Mouse (Mus musculus) limb, embryonic 12.5 days (tissue): Measurements from ENCODE around the gene Phf13. TPM values are rescaled to one million over a fixed set of nuclear protein-coding genes. Genes with fewer than 3 reads are reported as not detected.

Experiments
- ATAC-seq: fragments of 200-750 bp; cut with Nextera tagmentation; 2 replicates; pipeline ENCODE4 v1.8.0; 2017; ENCODE audit warnings: low read depth, moderate TSS enrichment; ENCODE audit not compliant: insufficient number of reproducible peaks, insufficient read depth, low FRiP score, low TSS enrichment
- H3K27ac ChIP-seq: fragments of 300-500 bp; sonication (generic); 2 replicates; pipeline ENCODE4 v1.5.1; 2016; ENCODE audit warnings: mild to moderate bottlenecking, moderate library complexity
- H3K27me3 ChIP-seq: fragments of 300-500 bp; sonication (generic); 2 replicates; pipeline ENCODE4 v1.6.1; 2016; ENCODE audit warnings: mild to moderate bottlenecking, moderate library complexity
- H3K36me3 ChIP-seq: fragments of 300-500 bp; sonication (generic); 2 replicates; pipeline ENCODE4 v1.6.1; 2016; ENCODE audit warnings: mild to moderate bottlenecking, moderate library complexity
- H3K4me1 ChIP-seq: fragments of 300-500 bp; sonication (generic); replicated peaks from 2 replicates; pipeline ENCODE4 v1.6.1; 2016
- H3K4me2 ChIP-seq: fragments of 300-500 bp; sonication (generic); 2 replicates; pipeline ENCODE4 v1.6.1; 2016; ENCODE audit warnings: mild to moderate bottlenecking, moderate library complexity
- H3K4me3 ChIP-seq: fragments of 300-500 bp; sonication (generic); replicated peaks from 2 replicates; pipeline ENCODE4 v1.5.1; 2016; ENCODE audit warnings: mild to moderate bottlenecking
- H3K9ac ChIP-seq: fragments of 300-500 bp; sonication (generic); replicated peaks from 2 replicates; pipeline ENCODE4 v1.6.1; 2016; ENCODE audit warnings: mild to moderate bottlenecking, moderate library complexity
- H3K9me3 ChIP-seq: fragments of 300-500 bp; sonication (generic); 2 replicates; pipeline ENCODE4 v1.6.1; 2016; ENCODE audit warnings: mild to moderate bottlenecking, moderate library complexity
- WGBS: fragments of 180-500 bp; shearing (Covaris S2); methylation state at CpG from one replicate; pipeline ENCODE4 v1.1.7; 2016; 5-methylcytosine and 5-hydroxymethylcytosine counted together
- polyA plus RNA-seq: library from polyadenylated mRNA; unstranded; fragments of >200 nt; fragmentation: Nextera tagmentation; extraction: Ambion mirVana; gene quantifications from 2 replicates; pipeline ENCODE4 v1.2.1, GENCODE M21; 2016

The Phf13 gene
- polyA plus RNA-seq, 1 experiment from 2014 or later: 41.8 TPM

GRCm38 (mm10) chr4:152011171-152011760 lies 15.2 kb upstream of the Phf13 start:
- Histone ChIP-seq H3K9ac (peak overlapping the region; percentile 75), H3K4me3 (peak overlapping the region; percentile 85), H3K27me3 (peaks cover 14% of the 10 kb centered on the region; the same call in 1 of the 2 replicates), H3K9me3 (no peaks in the 10 kb centered on the region), H3K4me1 (peaks cover 31% of the 10 kb centered on the region), H3K36me3 (peaks cover 44% of the 10 kb centered on the region), H3K4me2 (peak overlapping the region; percentile 100), H3K27ac (no peak overlapping the region)
- whole genome bisulfite sequencing: 79% methylated on average over 8 of the region's 8 CpGs
- ATAC-seq: no peak

GRCm38 (mm10) chr4:152010707-152011134 lies 14.7 kb upstream of the Phf13 start:
- Histone ChIP-seq H3K9ac (peak overlapping the region; percentile 75), H3K36me3 (peaks cover 39% of the 10 kb centered on the region), H3K9me3 (no peaks in the 10 kb centered on the region), H3K4me1 (peaks cover 31% of the 10 kb centered on the region), H3K4me2 (peak overlapping the region; percentile 100), H3K27ac (0 out of 2 replicates have a peak overlapping the region, but pooled peaks have one; percentile 87), H3K27me3 (peaks cover 15% of the 10 kb centered on the region; the same call in 1 of the 2 replicates), H3K4me3 (peak overlapping the region; percentile 85)
- no peak for ATAC-seq
- WGBS: 13% methylated on average over 13 of the region's 13 CpGs

- Histone ChIP-seq H3K36me3 (peaks cover 34% of the 10 kb centered on the region), H3K4me2 (peak overlapping the region; percentile 100), H3K4me1 (peaks cover 31% of the 10 kb centered on the region), H3K4me3 (peak overlapping the region; percentile 85), H3K9ac (peak overlapping the region; percentile 75), H3K27ac (peak overlapping the region; percentile 87), H3K9me3 (no peaks in the 10 kb centered on the region), H3K27me3 (peaks cover 15% of the 10 kb centered on the region; the same call in 1 of the 2 replicates)
- peak; percentile 26 for ATAC-seq
- WGBS: 2% methylated on average over 10 of the region's 10 CpGs
These were observed 14.1 kb upstream of the Phf13 start for GRCm38 (mm10) chr4:152010091-152010706.

- Histone ChIP-seq H3K27me3 (peaks cover 15% of the 10 kb centered on the region; the same call in 1 of the 2 replicates), H3K9me3 (no peaks in the 10 kb centered on the region), H3K4me3 (peak overlapping the region; percentile 85), H3K4me1 (peaks cover 31% of the 10 kb centered on the region), H3K36me3 (peaks cover 25% of the 10 kb centered on the region), H3K4me2 (peak overlapping the region; percentile 100), H3K9ac (peak overlapping the region; percentile 75), H3K27ac (peak overlapping the region; percentile 87)
- WGBS: under 1% methylated on average over 109 of the region's 115 CpGs
- ATAC-seq: peak; percentile 60
These were observed 13.3 kb upstream of the Phf13 start for GRCm38 (mm10) chr4:152009076-152010051.

GRCm38 (mm10) chr4:152008622-152009075 lies 12.6 kb upstream of the Phf13 start, which contains the start of gene Klhl21:
TSS of gene Klhl21 (plus strand) at chr4:152008803.
- peaks cover 15% of the 10 kb centered on the region; the same call in 1 of the 2 replicates for H3K27me3 ChIP-seq
- peaks cover 18% of the 10 kb centered on the region for H3K36me3 ChIP-seq
- peaks cover 31% of the 10 kb centered on the region for H3K4me1 ChIP-seq
- under 1% methylated on average over 38 of the region's 45 CpGs for WGBS
- peak within 1 kb of the TSS; percentile 100 for H3K4me2 ChIP-seq
- H3K4me3 ChIP-seq: peak within 1 kb of the TSS; percentile 85
- H3K27ac ChIP-seq: peak within 1 kb of the TSS; percentile 87
- ATAC-seq: peak; percentile 80
- H3K9me3 ChIP-seq: no peaks in the 10 kb centered on the region
- H3K9ac ChIP-seq: peak within 1 kb of the TSS; percentile 75

- peaks cover 31% of the 10 kb centered on the region for H3K4me1 ChIP-seq
- peaks cover 15% of the 10 kb centered on the region; the same call in 1 of the 2 replicates for H3K27me3 ChIP-seq
- peak overlapping the region; percentile 75 for H3K9ac ChIP-seq
- H3K4me3 ChIP-seq: peak overlapping the region; percentile 85
- no peaks in the 10 kb centered on the region for H3K9me3 ChIP-seq
- peaks cover 13% of the 10 kb centered on the region for H3K36me3 ChIP-seq
- H3K4me2 ChIP-seq: peak overlapping the region; percentile 100
- no peak; the same call in 1 of the 2 replicates for ATAC-seq
- WGBS: under 1% methylated on average over 14 of the region's 14 CpGs
- H3K27ac ChIP-seq: peak overlapping the region; percentile 87; the same call in 1 of the 2 replicates
These were observed 12.1 kb upstream of the Phf13 start for GRCm38 (mm10) chr4:152008148-152008500.

GRCm38 (mm10) chr4:152007481-152008147 lies 11.6 kb upstream of the Phf13 start:
- H3K27me3 ChIP-seq: peaks cover 15% of the 10 kb centered on the region; the same call in 1 of the 2 replicates
- 7% methylated on average over 8 of the region's 8 CpGs for WGBS
- no peak overlapping the region for H3K27ac ChIP-seq
- H3K4me3 ChIP-seq: peak overlapping the region; percentile 85
- peaks cover 8% of the 10 kb centered on the region for H3K36me3 ChIP-seq
- peaks cover 31% of the 10 kb centered on the region for H3K4me1 ChIP-seq
- peak overlapping the region; percentile 75; the same call in 1 of the 2 replicates for H3K9ac ChIP-seq
- no peak for ATAC-seq
- no peaks in the 10 kb centered on the region for H3K9me3 ChIP-seq
- H3K4me2 ChIP-seq: peak overlapping the region; percentile 100

- WGBS: 31% methylated on average over 3 of the region's 3 CpGs
- no peak overlapping the region for H3K4me2 ChIP-seq
- no peak overlapping the region for H3K4me3 ChIP-seq
- no peaks in the 10 kb centered on the region for H3K9me3 ChIP-seq
- no peak for ATAC-seq
- H3K36me3 ChIP-seq: 0 out of 2 replicates have a peak, but pooled peaks cover 1% of the 10 kb centered on the region
- H3K27me3 ChIP-seq: peaks cover 15% of the 10 kb centered on the region; the same call in 1 of the 2 replicates
- H3K4me1 ChIP-seq: peaks cover 31% of the 10 kb centered on the region
- no peak overlapping the region for H3K27ac ChIP-seq
- no peak overlapping the region for H3K9ac ChIP-seq
These were observed 10.8 kb upstream of the Phf13 start for GRCm38 (mm10) chr4:152006812-152007211.

- no peak overlapping the region for H3K27ac ChIP-seq
- 80% methylated on average over 6 of the region's 6 CpGs for WGBS
- ATAC-seq: no peak
- H3K4me3 ChIP-seq: no peak overlapping the region
- peaks cover 15% of the 10 kb centered on the region; the same call in 1 of the 2 replicates for H3K27me3 ChIP-seq
- no peaks in the 10 kb centered on the region for H3K36me3 ChIP-seq
- peaks cover 29% of the 10 kb centered on the region for H3K4me1 ChIP-seq
- H3K9me3 ChIP-seq: no peaks in the 10 kb centered on the region
- no peak overlapping the region for H3K9ac ChIP-seq
- no peak overlapping the region for H3K4me2 ChIP-seq
These were observed 10.1 kb upstream of the Phf13 start for GRCm38 (mm10) chr4:152006137-152006536.

GRCm38 (mm10) chr4:152002063-152002462 lies 6.0 kb upstream of the Phf13 start:
- no peak for ATAC-seq
- Histone ChIP-seq H3K27me3 (0 out of 2 replicates have a peak, but pooled peaks cover 4% of the 10 kb centered on the region), H3K27ac (no peak overlapping the region), H3K9ac (no peak overlapping the region), H3K9me3 (no peaks in the 10 kb centered on the region), H3K4me1 (peaks cover 20% of the 10 kb centered on the region), H3K36me3 (no peaks in the 10 kb centered on the region), H3K4me3 (no peak overlapping the region), H3K4me2 (no peak overlapping the region)
- 92% methylated on average over 3 of the region's 3 CpGs for WGBS
